Mouse (Mus musculus) ES-E14 (cell line): ENCODE results near the gene Ackr3. TPM values are rescaled to one million over a fixed set of nuclear protein-coding genes. Genes with fewer than 3 reads are reported as not detected.

Experiments used
- DNase-seq: peaks from one replicate; pipeline ENCODE4 v3.0.0-alpha.2; 2013; ENCODE audit warnings: low read depth, low spot score
- H3K27ac ChIP-seq: 2 replicates; pipeline ENCODE4 v1.5.1; 2012; ENCODE audit warnings: low read depth, mild to moderate bottlenecking, low read length, moderate library complexity, mixed read lengths; ENCODE audit not compliant: poor library complexity, insufficient read depth, severe bottlenecking
- H3K36me3 ChIP-seq: 2 replicates; pipeline ENCODE4 v1.6.1; 2012; ENCODE audit warnings: mild to moderate bottlenecking, low read length, moderate library complexity, mixed read lengths; ENCODE audit not compliant: control insufficient read depth, poor library complexity, insufficient read depth, severe bottlenecking
- H3K4me1 ChIP-seq, 2 experiments: fragments of 150-350 bp in 1 of 2; sonication (generic) in 1 of 2; 2 replicates each; pipeline ENCODE4 v1.6.1; 2012; ENCODE audit warnings: low read length in 2 of 2, mild to moderate bottlenecking in 1 of 2, mixed read lengths in 1 of 2; ENCODE audit not compliant: control insufficient read depth in 2 of 2, insufficient read depth in 2 of 2, poor library complexity in 1 of 2
- H3K4me3 ChIP-seq, 2 experiments: fragments of 150-350 bp in 1 of 2; sonication (generic) in 1 of 2; 2 replicates each; pipeline ENCODE4 v1.5.1; 2012; ENCODE audit warnings: low read length in 2 of 2, low read depth in 1 of 2, mild to moderate bottlenecking in 1 of 2, mixed read lengths in 1 of 2; ENCODE audit not compliant: insufficient read depth in 1 of 2, poor library complexity in 1 of 2, severe bottlenecking in 1 of 2
- H3K9ac ChIP-seq: 2 replicates; pipeline ENCODE4 v1.6.1; 2012; ENCODE audit warnings: low read depth, mild to moderate bottlenecking, low read length, mixed read lengths; ENCODE audit not compliant: poor library complexity, insufficient read depth, severe bottlenecking
- H3K9me3 ChIP-seq: fragments of 150-350 bp; sonication (generic); 2 replicates; pipeline ENCODE4 v1.6.1; 2012; ENCODE audit warnings: low read depth, mild to moderate bottlenecking, low read length; ENCODE audit not compliant: control insufficient read depth, insufficient read depth
- CHD2 ChIP-seq: IDR thresholded peaks from 2 replicates; pipeline ENCODE4 v1.6.1; 2014; ENCODE audit warnings: mild to moderate bottlenecking, low read depth, low read length, inconsistent platforms
- HCFC1 ChIP-seq: IDR thresholded peaks from 2 replicates; pipeline ENCODE4 v1.6.1; 2012; ENCODE audit warnings: low read length, inconsistent platforms, borderline replicate concordance; ENCODE audit not compliant: insufficient read depth
- MAFK ChIP-seq: IDR thresholded peaks from 2 replicates; pipeline ENCODE4 v1.6.1; 2014; ENCODE audit warnings: mild to moderate bottlenecking, low read depth, low read length, inconsistent platforms; ENCODE audit not compliant: insufficient read depth
- ZC3H11A ChIP-seq: IDR thresholded peaks from 2 replicates; pipeline ENCODE4 v1.6.1; 2012; ENCODE audit warnings: low read depth, mild to moderate bottlenecking, inconsistent platforms, low read length, borderline replicate concordance
- ZNF384 ChIP-seq: IDR thresholded peaks from 2 replicates; pipeline ENCODE4 v1.6.1; 2012; ENCODE audit warnings: low read depth, low read length, inconsistent platforms
- in situ Hi-C, 2 experiments: fragments of 600-800 bp; cut with MboI; formaldehyde crosslinking; loops; one replicate each; pipeline ENCODE4 v1.15.1; 2025; ENCODE audit warnings: low sequenced_read_pairs in 2 of 2, inconsistent platforms in 1 of 2; ENCODE audit not compliant: unreplicated experiment in 2 of 2
- total RNA-seq: library from RNA; depleted of rRNA; stranded (reverse); fragments of 300-350 nt; gene quantifications from 2 replicates; pipeline ENCODE4 v1.2.3, GENCODE M21; 2012

Gene Ackr3
- total RNA-seq, 1 experiment, result 2.2 TPM

GRCm38 (mm10) chr1:90250419-90250818 lies 46.6 kb downstream of the Ackr3 start:
- no peak overlapping the region for H3K27ac ChIP-seq
- no peak overlapping the region for H3K9ac ChIP-seq
- no peak for DNase-seq
- H3K4me1 ChIP-seq, result no peaks in the 10 kb centered on the region
- no peak overlapping the region for H3K4me3 ChIP-seq
- H3K9me3 ChIP-seq, result no peaks in the 10 kb centered on the region
- no peaks in the 10 kb centered on the region for H3K36me3 ChIP-seq
- TF ChIP-seq CHD2 (no peak), MAFK (no peak), ZC3H11A (no peak), HCFC1 (no peak)
- in situ Hi-C loops, result no loop called here

GRCm38 (mm10) chr1:90251156-90251555 lies 47.4 kb downstream of the Ackr3 start:
- Histone ChIP-seq H3K9ac (no peak overlapping the region), H3K27ac (no peak overlapping the region), H3K36me3 (no peaks in the 10 kb centered on the region), H3K4me3 (no peak overlapping the region), H3K4me1 (no peaks in the 10 kb centered on the region), H3K9me3 (no peaks in the 10 kb centered on the region)
- DNase-seq, result no peak
- TF ChIP-seq CHD2, result no peak
- TF ChIP-seq HCFC1, result no peak
- no peak for TF ChIP-seq ZNF384
- no peak for TF ChIP-seq ZC3H11A
- TF ChIP-seq MAFK, result no peak
- in situ Hi-C loops, result no loop called here

GRCm38 (mm10) chr1:90253465-90253864 lies 49.7 kb downstream of the Ackr3 start:
- Histone ChIP-seq H3K27ac (no peak overlapping the region), H3K9me3 (no peaks in the 10 kb centered on the region), H3K9ac (no peak overlapping the region), H3K36me3 (no peaks in the 10 kb centered on the region), H3K4me3 (no peak overlapping the region), H3K4me1 (no peaks in the 10 kb centered on the region)
- in situ Hi-C loops, result no loop called here
- no peak for DNase-seq
- no peak for TF ChIP-seq MAFK
- no peak for TF ChIP-seq ZNF384
- no peak for TF ChIP-seq ZC3H11A
- no peak for TF ChIP-seq HCFC1
- no peak for TF ChIP-seq CHD2

GRCm38 (mm10) chr1:90258253-90258887 lies 54.6 kb downstream of the Ackr3 start:
- Histone ChIP-seq H3K9ac (no peak overlapping the region), H3K36me3 (no peaks in the 10 kb centered on the region), H3K4me3 (no peak overlapping the region), H3K9me3 (no peaks in the 10 kb centered on the region), H3K27ac (no peak overlapping the region), H3K4me1 (no peaks in the 10 kb centered on the region)
- TF ChIP-seq ZC3H11A, result no peak
- in situ Hi-C loops, result no loop called here
- no peak for DNase-seq

GRCm38 (mm10) chr1:90260704-90261581 lies 57.2 kb downstream of the Ackr3 start:
- H3K27ac ChIP-seq, result no peak overlapping the region
- no peaks in the 10 kb centered on the region for H3K9me3 ChIP-seq
- no peak for DNase-seq
- no peak for TF ChIP-seq HCFC1
- no peak for TF ChIP-seq CHD2
- TF ChIP-seq ZC3H11A, result no peak
- TF ChIP-seq ZNF384, result no peak
- no peak for TF ChIP-seq MAFK
- H3K4me1 ChIP-seq, result no peaks in the 10 kb centered on the region
- no peak overlapping the region for H3K4me3 ChIP-seq
- in situ Hi-C loops, result no loop called here
- no peaks in the 10 kb centered on the region for H3K36me3 ChIP-seq
- H3K9ac ChIP-seq, result no peak overlapping the region
